Mouse (Mus musculus) MEL (cell line): ENCODE measurements at regions not wholly inside any gene's neighbourhood (a gene's known extent, or its start where the extent isn't known, plus 50 kb on each side); places are given as distances from the start of the nearest gene placed in this dataset.

Experiments
- CTCF ChIP-seq, 3 experiments: IDR thresholded peaks in 2 of 3; conservative IDR thresholded peaks in 1 of 3; 2 replicates each; pipeline ENCODE4 v1.5.1; 2011 to 2012; ENCODE audit warnings: low read length in 3 of 3, low read depth in 2 of 3, mild to moderate bottlenecking in 2 of 3, improper control_type of control experiment in 1 of 3, inconsistent platforms in 1 of 3, mixed read lengths in 1 of 3, moderate library complexity in 1 of 3; ENCODE audit not compliant: control insufficient read depth in 1 of 3, insufficient read depth in 1 of 3, poor library complexity in 1 of 3, severe bottlenecking in 1 of 3
- EP300 ChIP-seq, 2 experiments: IDR thresholded peaks; 2 replicates each; pipeline ENCODE4 v1.6.1; 2011; ENCODE audit warnings: improper control_type of control experiment in 2 of 2, low read length in 2 of 2, low read depth in 1 of 2, mild to moderate bottlenecking in 1 of 2
- JUND ChIP-seq: IDR thresholded peaks from 2 replicates; pipeline ENCODE4 v1.6.1; 2011; ENCODE audit warnings: low read depth, mild to moderate bottlenecking, improper control_type of control experiment, low read length
- MAFK ChIP-seq: IDR thresholded peaks from 2 replicates; pipeline ENCODE4 v1.6.1; 2011; ENCODE audit warnings: low read depth, mild to moderate bottlenecking, low read length, improper control_type of control experiment, borderline replicate concordance
- MYB ChIP-seq: IDR thresholded peaks from 2 replicates; pipeline ENCODE4 v1.6.1; 2011; ENCODE audit warnings: mild to moderate bottlenecking, low read depth, low read length, improper control_type of control experiment
- POLR2A ChIP-seq, 2 experiments: IDR thresholded peaks; 2 replicates each; pipeline ENCODE4 v1.6.1; 2011 to 2012; ENCODE audit warnings: low read length in 2 of 2, mild to moderate bottlenecking in 2 of 2, control low read depth in 1 of 2, improper control_type of control experiment in 1 of 2, low read depth in 1 of 2, moderate library complexity in 1 of 2; ENCODE audit not compliant: control insufficient read depth in 1 of 2, insufficient read depth in 1 of 2, poor library complexity in 1 of 2
- RAD21 ChIP-seq: IDR thresholded peaks from 2 replicates; pipeline ENCODE4 v1.6.1; 2011; ENCODE audit warnings: mild to moderate bottlenecking, low read depth, low read length, improper control_type of control experiment
- RCOR1 ChIP-seq: IDR thresholded peaks from 2 replicates; pipeline ENCODE4 v1.6.1; 2012; ENCODE audit warnings: low read depth, mild to moderate bottlenecking, inconsistent platforms, low read length, improper control_type of control experiment
- UBTF ChIP-seq: IDR thresholded peaks from 2 replicates; pipeline ENCODE4 v1.6.1; 2012; ENCODE audit warnings: low read depth, mild to moderate bottlenecking, inconsistent platforms, low read length, improper control_type of control experiment, moderate library complexity, borderline replicate concordance; ENCODE audit not compliant: insufficient read depth
- ZKSCAN1 ChIP-seq: IDR thresholded peaks from 2 replicates; pipeline ENCODE4 v1.6.1; 2012; ENCODE audit warnings: low read depth, mild to moderate bottlenecking, inconsistent platforms, low read length, improper control_type of control experiment, moderate library complexity

DNA sequence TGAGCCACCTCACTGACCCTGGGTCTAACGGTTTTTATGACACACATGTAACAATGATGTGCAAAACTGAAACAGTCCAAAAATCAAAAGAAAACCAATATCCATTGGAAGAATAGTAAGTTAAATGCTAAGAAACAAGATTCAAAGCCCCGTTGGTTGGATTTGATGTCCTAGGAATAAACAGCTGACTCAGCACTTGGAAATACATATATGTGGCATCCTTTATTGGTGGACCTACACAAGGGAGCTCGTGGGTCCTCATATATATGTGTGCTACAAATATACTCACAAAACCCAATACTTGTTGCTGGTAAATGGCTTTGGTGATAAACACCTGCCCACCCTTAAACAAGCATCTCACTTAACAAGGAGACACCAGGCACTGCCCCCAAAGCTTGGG, 178.2 kb downstream of the Mroh4 start:
- TF ChIP-seq MYB (no peak), POLR2A (IDR thresholded peaks at IDR 0.05; ENCODE audit: control insufficient read depth in 1 of 2, insufficient read depth in 1 of 2, low read depth in 1 of 2, low read length in 2 of 2, poor library complexity in 1 of 2) (no peak), RCOR1 (no peak), MAFK (peak; percentile 67; the same call in 1 of the 2 replicates), CTCF (IDR thresholded peaks at IDR 0.05 in 2 of 3, conservative IDR thresholded peaks at IDR 0.05 in 1 of 3; ENCODE audit: control insufficient read depth in 1 of 3, insufficient read depth in 1 of 3, low read depth in 2 of 3, low read length in 3 of 3, poor library complexity in 1 of 3, severe bottlenecking in 1 of 3) (no peak), ZKSCAN1 (no peak), UBTF (no peak), EP300 (IDR thresholded peaks at IDR 0.05; ENCODE audit: low read depth in 1 of 2, low read length in 2 of 2) (no peak), JUND (no peak), RAD21 (no peak)
